Mouse (Mus musculus) megakaryocyte, embryonic 14.5 days (primary cell): Measurements from ENCODE around the gene Ahdc1.

ENCODE experiments used
- FLI1 ChIP-seq: IDR thresholded peaks from 2 replicates; pipeline ENCODE4 v1.6.1; 2012; ENCODE audit warnings: low read length, inconsistent platforms, mixed read lengths
- GATA1 ChIP-seq: IDR thresholded peaks from 3 replicates; pipeline ENCODE4 v1.6.1; 2012; ENCODE audit warnings: mixed read lengths, low read length, inconsistent platforms, borderline replicate concordance

- TF ChIP-seq GATA1 (no peak), FLI1 (no peak)
These were observed 48.4 kb upstream of the Ahdc1 start for GRCm38 (mm10) chr4:132962628-132963027.
